Mouse (Mus musculus): ENCODE data around the gene Lrrc74a.

Lrrc74a gene

GRCm38 (mm10) chr12:86734319-86734810 lies at the start of gene Lrrc74a:
Gene Lrrc74a (plus strand): TSS chr12:86734369.
- DNase-seq (ENCODE audit: low spot score in 2 of 2), result no peak

GRCm38 (mm10) chr12:86685275-86685674 lies 48.9 kb upstream of the Lrrc74a start:
- DNase-seq (ENCODE audit: low spot score in 2 of 2), result no peak

DNA sequence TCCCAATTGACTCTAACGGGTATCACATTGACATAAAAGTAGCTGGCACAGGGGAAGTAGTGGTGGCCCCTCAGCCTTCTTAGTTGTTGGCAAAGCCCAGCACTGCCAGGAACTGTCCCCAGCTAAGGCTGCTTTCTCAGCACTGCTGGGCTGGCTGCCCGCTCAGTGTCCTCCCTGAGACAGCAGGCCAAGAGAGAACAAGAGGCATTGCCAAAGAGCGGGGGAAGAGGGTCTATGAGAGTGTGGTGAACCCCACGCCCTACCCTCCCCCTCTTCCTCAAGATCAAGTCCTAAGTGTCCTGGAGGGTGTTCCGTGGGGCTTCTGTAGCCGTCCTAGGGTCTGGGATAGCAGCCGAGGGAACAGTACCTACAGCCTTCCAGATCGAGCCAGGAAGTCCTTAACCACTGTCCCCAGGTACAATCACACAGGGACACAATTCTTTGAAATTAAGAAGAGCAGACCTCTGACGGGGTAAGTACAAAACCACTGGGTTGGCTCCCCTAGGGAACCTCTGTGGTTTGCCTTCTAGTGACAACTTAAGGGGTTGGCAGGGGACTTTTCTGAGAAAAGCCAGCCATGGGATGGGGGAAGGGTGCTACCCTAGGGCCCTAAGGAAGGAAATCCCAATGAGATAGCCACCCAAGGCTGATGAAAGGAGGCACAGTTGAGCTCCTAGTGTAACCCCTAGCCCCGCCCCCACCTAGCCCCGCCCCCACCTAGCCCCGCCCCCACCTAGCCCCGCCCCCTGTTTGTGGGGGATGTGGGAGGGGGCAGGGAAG lies 47.4 kb upstream of the Lrrc74a start:
- no peak for DNase-seq (ENCODE audit: low spot score in 2 of 2)

GRCm38 (mm10) chr12:86687445-86687955 lies 46.7 kb upstream of the Lrrc74a start:
- no peak for DNase-seq (ENCODE audit: low spot score in 2 of 2)

GRCm38 (mm10) chr12:86687971-86688573 lies 46.1 kb upstream of the Lrrc74a start:
- DNase-seq (ENCODE audit: low spot score in 2 of 2), result no peak

DNA sequence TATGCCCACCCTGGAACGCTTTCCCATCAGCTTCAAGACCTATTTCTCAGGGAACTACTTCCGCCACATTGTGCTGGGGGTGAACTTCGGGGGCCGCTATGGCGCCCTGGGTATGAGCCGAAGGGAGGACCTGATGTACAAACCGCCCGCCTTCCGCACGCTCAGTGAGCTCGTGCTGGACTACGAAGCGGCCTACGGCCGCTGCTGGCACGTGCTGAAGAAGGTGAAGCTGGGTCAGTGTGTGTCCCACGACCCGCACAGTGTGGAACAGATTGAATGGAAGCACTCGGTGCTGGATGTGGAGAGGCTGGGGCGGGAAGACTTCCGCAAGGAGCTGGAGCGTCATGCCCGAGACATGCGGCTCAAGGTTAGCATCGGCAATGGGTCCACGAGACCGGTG lies 45.3 kb upstream of the Lrrc74a start:
- no peak for DNase-seq (ENCODE audit: low spot score in 2 of 2)

DNA sequence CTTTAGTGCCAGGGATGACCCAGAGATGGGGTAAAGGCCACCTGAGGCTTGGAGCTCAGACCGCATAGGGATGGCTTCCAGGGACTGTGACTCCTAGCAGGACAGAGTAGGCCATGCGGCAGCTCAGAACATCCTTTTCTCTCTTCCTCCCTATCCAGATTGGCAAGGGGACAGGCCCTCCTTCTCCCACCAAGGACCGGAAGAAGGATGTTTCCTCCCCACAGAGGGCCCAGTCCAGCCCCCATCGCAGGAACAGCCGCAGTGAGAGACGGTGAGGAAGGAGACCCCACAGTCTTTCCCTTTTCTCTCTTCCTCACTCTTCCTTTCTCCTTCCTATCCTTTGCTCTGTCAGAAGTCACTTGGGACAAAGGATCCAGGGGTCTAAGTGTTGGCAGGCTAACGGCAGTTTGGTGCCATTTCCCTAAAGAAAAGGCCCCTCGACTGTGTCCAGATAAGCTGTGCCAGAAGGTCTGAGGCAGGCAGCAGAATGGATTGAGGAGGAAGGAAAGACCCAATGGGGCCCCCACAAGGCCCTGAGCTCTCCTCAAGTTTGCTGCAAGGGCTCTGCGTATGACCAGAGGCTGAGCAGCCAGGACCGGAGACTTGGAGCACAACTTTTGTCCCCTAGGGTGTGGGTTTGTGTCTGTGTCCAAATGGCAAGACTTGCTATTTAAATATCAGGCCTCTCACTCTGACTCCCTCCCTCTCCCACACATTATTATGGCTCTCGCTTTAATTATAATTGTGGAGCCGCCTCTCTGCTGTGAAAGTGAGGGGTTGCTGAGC lies 43.3 kb upstream of the Lrrc74a start:
- no peak for DNase-seq (ENCODE audit: low spot score in 2 of 2)

DNA sequence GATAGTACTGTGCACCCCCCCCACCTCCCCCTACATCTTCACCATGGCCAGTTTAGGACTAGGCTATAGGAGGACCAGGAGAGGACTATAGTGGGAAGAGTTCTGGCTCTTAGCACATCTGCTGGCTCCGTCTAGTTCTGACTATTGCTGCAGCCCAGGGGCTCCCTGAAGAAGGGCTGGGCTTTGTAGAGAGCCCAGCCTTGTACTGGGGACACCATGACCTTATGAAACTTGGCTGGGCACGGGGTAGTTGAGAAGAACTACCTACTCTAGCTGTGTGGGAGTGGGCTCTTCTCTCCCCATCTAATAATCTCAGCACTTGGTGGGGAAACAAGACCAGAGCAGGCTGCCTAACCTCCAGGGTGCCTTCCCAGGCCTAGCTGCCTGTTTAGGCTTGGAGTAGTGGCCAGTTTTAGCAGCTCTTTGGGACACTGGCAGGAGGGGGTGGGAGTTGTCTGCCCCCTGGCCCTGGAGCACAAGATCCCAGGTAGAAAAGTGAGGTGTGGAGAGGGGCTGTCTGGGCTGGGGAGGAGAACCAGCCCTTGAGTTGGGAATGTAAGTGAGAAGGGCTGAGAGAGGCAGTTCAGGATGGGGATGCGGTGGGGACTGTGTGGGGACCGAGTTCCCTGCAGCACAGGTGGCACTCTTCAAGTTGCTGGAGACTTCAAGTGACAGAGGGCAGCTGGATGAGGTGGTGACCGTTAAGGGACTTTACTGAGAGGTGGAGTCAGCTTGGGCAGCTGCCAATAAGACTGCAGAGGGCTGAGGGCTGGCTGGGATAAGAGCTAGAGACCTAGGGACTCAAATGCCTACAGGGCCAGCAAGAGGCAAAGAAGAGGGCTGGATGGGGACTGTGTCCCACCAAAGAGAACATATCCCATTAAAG lies 41.5 kb upstream of the Lrrc74a start:
- DNase-seq (ENCODE audit: low spot score in 2 of 2), result no peak

DNA sequence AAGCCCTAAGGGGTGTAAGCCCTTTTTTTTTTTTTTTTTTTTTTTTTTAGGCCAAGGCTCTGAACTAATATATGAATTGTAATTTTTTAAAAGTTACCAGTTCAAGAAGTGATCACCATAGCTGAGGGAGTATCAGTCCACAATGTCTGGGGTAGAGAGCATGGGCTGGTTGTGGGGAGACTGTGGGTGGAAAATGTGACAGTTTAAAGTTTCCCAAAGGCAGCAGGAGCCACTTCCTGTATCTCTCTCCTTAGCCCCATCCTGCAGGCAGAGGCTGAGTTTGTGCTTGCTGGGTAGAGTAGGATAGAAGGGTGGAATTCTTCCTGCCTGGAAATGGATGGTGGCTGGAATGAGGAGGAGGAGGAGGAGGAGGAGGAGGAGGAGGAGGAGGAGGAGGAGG lies 40.8 kb upstream of the Lrrc74a start:
- no peak for DNase-seq (ENCODE audit: low spot score in 2 of 2)

DNA sequence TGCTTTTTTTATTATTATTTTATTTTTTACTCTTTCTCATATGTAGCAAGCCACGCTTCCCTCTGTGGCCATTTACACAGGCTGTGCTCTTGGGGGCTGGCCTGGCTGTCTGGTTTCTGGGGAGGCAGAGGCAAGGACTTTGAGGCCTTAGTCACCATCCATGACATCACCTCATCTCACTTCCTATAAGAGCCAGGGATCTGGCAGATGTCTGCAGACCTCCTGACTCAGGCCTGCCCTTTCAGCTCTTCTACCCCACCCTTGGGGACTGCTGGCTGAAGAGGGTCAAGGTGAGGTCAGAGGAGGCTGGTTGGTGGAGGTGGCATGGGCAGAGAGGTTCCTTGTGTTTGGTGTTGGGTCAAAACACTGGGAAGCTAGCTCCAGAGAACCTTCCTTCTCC lies 39.7 kb upstream of the Lrrc74a start:
- no peak for DNase-seq (ENCODE audit: low spot score in 2 of 2)

DNA sequence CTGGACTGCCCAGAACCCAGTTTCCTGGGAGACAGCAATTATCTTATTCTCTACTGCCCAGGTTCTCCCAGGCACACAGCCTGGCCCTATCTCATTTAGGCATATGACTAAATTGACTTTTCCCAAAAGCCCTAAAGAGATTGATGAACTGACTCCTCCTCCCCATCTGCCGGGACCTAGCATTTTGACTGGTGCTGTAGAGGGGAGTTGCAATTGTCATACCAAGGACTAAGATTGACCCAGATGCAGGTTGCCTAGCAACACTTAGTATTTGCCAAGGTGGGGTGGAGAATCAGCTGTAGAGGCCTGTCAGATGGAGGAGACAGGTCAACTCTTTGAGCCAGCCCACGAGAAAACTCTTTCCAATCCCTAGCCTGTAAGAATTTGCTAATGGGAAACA lies 36.2 kb upstream of the Lrrc74a start:
- DNase-seq (ENCODE audit: low spot score in 2 of 2), result no peak

GRCm38 (mm10) chr12:86698537-86698936 lies 35.6 kb upstream of the Lrrc74a start:
- DNase-seq (ENCODE audit: low spot score in 2 of 2), result no peak

GRCm38 (mm10) chr12:86699965-86700926 lies 33.9 kb upstream of the Lrrc74a start:
- DNase-seq (ENCODE audit: low spot score in 2 of 2), result no peak

- no peak for DNase-seq (ENCODE audit: low spot score in 2 of 2)
Observed at GRCm38 (mm10) chr12:86700927-86701310, 33.2 kb upstream of the Lrrc74a start.

- DNase-seq (ENCODE audit: low spot score in 2 of 2), result no peak
Observed at GRCm38 (mm10) chr12:86701491-86701890, 32.7 kb upstream of the Lrrc74a start.

DNA sequence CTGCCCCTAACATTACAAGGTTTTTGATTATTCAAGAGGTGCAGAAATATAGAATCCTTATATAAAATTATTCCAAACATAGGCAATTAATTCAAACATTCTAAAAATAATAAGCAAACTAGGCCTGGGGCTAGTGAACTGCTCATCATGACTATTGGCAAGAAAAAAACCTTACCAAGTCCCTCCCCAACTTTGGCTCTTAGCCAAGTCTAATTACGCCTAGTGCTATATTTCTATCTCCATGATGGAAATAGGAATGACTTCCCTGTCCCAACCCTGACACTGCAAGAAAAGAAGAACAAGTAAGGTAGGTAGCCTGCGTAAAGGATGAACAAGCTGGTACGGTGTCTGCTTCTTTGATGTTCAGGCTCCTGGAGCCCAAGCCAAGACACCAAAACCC lies 31.5 kb upstream of the Lrrc74a start:
- DNase-seq (ENCODE audit: low spot score in 2 of 2), result no peak

DNA sequence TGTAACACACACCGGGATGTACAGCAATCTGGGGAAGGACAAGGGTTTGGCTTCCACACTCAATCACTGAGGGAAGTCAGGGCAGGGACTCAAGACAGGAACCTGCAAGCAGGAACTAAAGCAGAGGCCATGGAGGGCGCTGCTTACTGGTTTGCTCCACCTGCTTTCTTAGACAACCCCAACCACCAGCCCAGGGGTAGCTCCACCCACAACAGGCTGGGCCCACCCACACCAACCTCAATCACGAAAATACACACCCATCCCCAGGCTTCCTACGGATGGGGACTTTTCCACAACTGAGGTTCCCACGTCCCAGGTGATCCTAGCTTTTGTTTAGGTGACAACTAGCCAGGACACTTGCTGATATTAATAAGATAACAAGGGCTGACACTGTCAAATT lies 28.3 kb upstream of the Lrrc74a start:
- no peak for DNase-seq (ENCODE audit: low spot score in 2 of 2)

- DNase-seq (ENCODE audit: low spot score in 2 of 2), result no peak
Observed at GRCm38 (mm10) chr12:86714026-86714425, 20.1 kb upstream of the Lrrc74a start.

- peak; percentile 27 to 31 for DNase-seq (ENCODE audit: low spot score in 2 of 2)
Observed at GRCm38 (mm10) chr12:86715401-86715800, 18.8 kb upstream of the Lrrc74a start.

DNA sequence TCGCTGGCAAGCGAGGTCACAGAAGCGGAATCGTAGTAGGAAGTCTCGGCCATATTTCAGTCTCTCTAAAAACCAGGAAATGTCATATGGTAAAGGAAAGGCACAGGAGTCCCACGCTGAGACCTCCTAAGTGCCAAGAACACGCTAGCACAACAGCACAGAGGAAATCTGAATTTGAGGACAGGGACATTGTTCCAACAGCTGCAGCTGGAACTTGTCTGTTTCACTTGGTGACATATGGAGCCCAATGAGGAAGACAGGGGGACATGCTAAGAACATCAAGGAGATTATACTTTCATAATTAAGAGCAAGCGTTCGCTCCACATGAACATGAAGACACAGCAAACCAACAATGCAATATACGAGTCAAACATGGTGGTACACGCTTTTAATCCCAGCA lies 17.2 kb upstream of the Lrrc74a start:
- no peak for DNase-seq (ENCODE audit: low spot score in 2 of 2)
